Mouse (Mus musculus): ENCODE data around the gene Slc35f4. TPM values are rescaled to one million over a fixed set of nuclear protein-coding genes. Genes with fewer than 3 reads are reported as not detected.
A peak's percentile ranks its signal among the peaks of the same experiment; 100 is the strongest.
"Not testable (repeated sequence)": the region's sequence is repeated elsewhere in the genome, so short reads cannot be mapped to it uniquely, and the experiment has no call there.

The Slc35f4 gene
- polyA plus RNA-seq, 1 experiment from 2014 or later = 0.19 TPM

- Histone ChIP-seq H3K27me3 (replicated peaks) (no peaks in the 10 kb centered on the region), H3K4me1 (no peaks in the 10 kb centered on the region), H3K9me3 (no peaks in the 10 kb centered on the region), H3K4me2 (no peak overlapping the region), H3K27ac (no peak overlapping the region), H3K9ac (no peak overlapping the region), H3K4me3 (replicated peaks) (no peak overlapping the region), H3K36me3 (no peaks in the 10 kb centered on the region)
- 84% methylated on average over 2 of the region's 2 CpGs for WGBS
- no peak for ATAC-seq (ENCODE audit: insufficient read depth, low FRiP score, low read depth)
Measured at GRCm38 (mm10) chr14:49302271-49302857, 223.5 kb downstream of the Slc35f4 start.

DNA sequence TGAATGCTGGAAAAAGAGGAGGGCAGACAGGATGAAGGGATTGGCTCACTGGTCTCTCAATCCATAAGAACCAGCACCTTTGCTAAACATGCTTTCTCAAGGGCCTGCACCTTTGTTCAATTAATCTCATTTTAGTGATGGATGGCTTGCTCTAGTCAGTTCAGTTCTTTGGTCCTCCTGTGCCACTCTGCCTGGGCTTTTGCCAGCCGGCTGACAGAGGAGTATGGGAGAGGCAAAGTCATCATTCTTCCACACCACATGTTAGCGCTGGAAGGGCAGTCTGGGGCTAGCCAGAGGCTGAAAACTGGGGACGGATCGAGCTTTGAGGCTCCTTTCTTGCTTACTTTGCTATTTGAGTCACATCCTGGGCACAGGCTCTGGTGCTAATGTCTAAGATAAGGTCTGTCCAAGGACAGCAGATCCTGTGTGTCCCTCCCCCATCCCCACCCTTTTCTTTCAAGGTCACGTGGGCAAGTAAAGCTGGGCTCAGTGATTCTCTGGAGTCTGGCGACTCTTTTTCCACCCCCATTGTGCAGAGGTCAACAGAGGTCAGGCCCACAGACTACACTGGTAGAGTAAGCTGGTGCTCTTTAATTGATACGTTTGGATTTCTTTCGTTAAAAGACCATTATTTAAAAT lies 224.7 kb downstream of the Slc35f4 start:
- Histone ChIP-seq H3K27me3 (replicated peaks) (no peaks in the 10 kb centered on the region), H3K4me1 (no peaks in the 10 kb centered on the region), H3K9ac (no peak overlapping the region), H3K27ac (no peak overlapping the region), H3K4me3 (replicated peaks) (no peak overlapping the region), H3K36me3 (no peaks in the 10 kb centered on the region), H3K4me2 (no peak overlapping the region), H3K9me3 (no peaks in the 10 kb centered on the region)
- WGBS = 44% methylated on average over 8 of the region's 8 CpGs
- no peak for ATAC-seq (ENCODE audit: insufficient read depth, low FRiP score, low read depth)

- no peaks in the 10 kb centered on the region for H3K4me1 ChIP-seq
- H3K36me3 ChIP-seq = no peaks in the 10 kb centered on the region
- H3K4me3 ChIP-seq (replicated peaks) = no peak overlapping the region
- no peaks in the 10 kb centered on the region for H3K27me3 ChIP-seq (replicated peaks)
- 55% methylated on average over 8 of the region's 8 CpGs for WGBS
- no peaks in the 10 kb centered on the region for H3K9me3 ChIP-seq
- H3K27ac ChIP-seq = no peak overlapping the region
- H3K4me2 ChIP-seq = no peak overlapping the region
- H3K9ac ChIP-seq = no peak overlapping the region
- ATAC-seq (ENCODE audit: insufficient read depth, low FRiP score, low read depth) = no peak
Measured at GRCm38 (mm10) chr14:49300326-49300725, 225.5 kb downstream of the Slc35f4 start.

DNA sequence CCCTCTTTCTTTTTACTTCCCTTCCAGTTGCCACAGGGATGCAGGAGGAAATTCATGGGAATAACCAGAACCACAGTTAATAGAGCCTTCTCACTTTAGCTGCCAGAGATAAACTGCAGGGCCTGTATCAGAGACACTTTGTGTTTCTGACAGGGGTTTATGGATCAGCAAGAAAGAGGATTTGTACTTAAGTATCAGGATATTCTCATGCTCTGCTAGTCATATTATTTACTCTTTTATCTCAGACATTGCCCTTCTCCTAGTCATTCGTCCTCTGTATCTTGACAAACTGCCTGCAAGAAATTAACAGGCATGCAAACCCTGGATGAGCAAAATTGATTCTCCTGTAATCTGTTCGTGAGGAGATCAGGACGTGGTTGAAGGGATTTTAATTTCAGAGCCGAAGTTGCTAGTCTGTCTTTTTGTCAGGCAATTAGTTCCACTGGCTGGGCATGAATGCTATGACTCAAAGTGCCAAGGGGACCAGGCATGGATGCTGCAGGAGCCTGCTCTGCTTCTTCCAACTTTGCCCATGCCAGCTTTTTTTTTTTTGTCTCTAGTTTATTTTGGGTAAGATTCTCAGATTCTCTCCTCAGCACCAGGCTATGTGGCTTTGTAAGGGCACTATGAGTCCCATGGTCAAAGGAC lies 231.9 kb downstream of the Slc35f4 start:
- Histone ChIP-seq H3K4me2 (no peak overlapping the region), H3K27me3 (replicated peaks) (no peaks in the 10 kb centered on the region), H3K9me3 (no peaks in the 10 kb centered on the region), H3K4me1 (no peaks in the 10 kb centered on the region), H3K9ac (no peak overlapping the region), H3K27ac (no peak overlapping the region), H3K36me3 (no peaks in the 10 kb centered on the region), H3K4me3 (replicated peaks) (no peak overlapping the region)
- WGBS = 53% methylated on average over 4 of the region's 4 CpGs
- ATAC-seq (ENCODE audit: insufficient read depth, low FRiP score, low read depth) = no peak

DNA sequence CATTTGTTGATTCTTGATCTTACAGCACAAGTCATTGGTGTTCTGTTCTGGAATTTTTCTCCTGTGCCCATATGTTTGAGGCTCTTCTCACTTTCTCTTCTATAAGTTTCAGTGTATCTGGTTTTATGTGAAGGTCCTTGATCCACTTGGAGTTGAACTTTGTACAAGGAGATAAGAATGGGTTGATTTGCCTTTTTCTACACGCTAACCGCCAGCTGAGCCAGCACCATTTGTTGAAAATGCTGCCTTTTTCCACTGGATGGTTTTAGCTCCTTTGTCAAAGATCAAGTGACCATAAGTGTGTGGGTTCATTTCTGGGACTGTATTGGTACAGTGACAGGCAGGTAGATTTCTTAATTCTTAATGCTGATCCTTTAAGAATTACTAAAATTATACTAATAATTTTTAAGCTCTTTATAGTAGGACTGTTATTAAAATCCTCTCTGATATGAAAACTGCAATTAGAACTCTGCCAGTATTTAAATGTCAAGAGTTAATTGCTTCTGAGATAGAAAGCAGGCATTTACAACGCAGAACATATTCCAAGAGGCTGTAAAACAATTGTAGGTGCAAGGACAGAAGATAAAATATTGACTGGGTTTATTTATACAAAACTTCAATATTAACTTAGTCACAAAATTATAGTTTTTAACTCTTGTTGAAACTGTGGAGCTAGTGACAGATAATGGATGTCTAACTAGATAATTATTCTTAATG lies 235.7 kb downstream of the Slc35f4 start:
- no peak overlapping the region for H3K9ac ChIP-seq
- no peaks in the 10 kb centered on the region for H3K27me3 ChIP-seq (replicated peaks)
- 69% methylated on average over 3 of the region's 3 CpGs for WGBS
- H3K4me2 ChIP-seq = no peak overlapping the region
- no peaks in the 10 kb centered on the region for H3K9me3 ChIP-seq
- H3K4me1 ChIP-seq = no peaks in the 10 kb centered on the region
- H3K27ac ChIP-seq = no peak overlapping the region
- no peaks in the 10 kb centered on the region for H3K36me3 ChIP-seq
- no peak overlapping the region for H3K4me3 ChIP-seq (replicated peaks)
- ATAC-seq (ENCODE audit: insufficient read depth, low FRiP score, low read depth) = no peak

GRCm38 (mm10) chr14:49283784-49284655 lies 241.8 kb downstream of the Slc35f4 start:
- 83% methylated on average over 7 of the region's 7 CpGs for WGBS
- no peak for ATAC-seq (ENCODE audit: insufficient read depth, low FRiP score, low read depth)
- Histone ChIP-seq H3K27ac (no peak overlapping the region), H3K4me1 (no peaks in the 10 kb centered on the region), H3K36me3 (no peaks in the 10 kb centered on the region), H3K4me3 (replicated peaks) (no peak overlapping the region), H3K4me2 (no peak overlapping the region), H3K27me3 (replicated peaks) (no peaks in the 10 kb centered on the region), H3K9ac (no peak overlapping the region), H3K9me3 (no peaks in the 10 kb centered on the region)

DNA sequence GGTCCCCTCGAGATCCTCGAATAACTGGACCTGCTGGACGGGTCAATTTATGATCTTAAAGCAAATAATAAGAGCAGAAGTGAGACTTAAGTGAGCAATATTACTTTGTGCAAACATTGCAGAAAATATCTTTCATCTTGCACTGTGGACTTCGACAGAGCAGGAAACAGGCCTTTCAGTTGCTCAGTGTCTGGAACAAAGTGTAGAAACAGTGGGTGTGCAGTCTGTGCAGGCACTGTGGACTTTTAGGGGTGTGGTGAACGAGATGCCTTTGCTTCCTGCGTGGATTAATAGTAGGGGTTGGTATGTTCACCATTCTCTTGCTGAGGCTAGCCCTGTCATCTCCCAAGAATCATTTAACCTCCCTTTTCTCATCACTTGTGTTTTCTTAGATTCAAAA lies 247.0 kb downstream of the Slc35f4 start:
- no peak overlapping the region for H3K4me3 ChIP-seq (replicated peaks)
- no peak overlapping the region for H3K27ac ChIP-seq
- no peaks in the 10 kb centered on the region for H3K27me3 ChIP-seq (replicated peaks)
- H3K4me2 ChIP-seq = no peak overlapping the region
- ATAC-seq (ENCODE audit: insufficient read depth, low FRiP score, low read depth) = peak; percentile 65; the same call in 1 of the 2 replicates
- H3K4me1 ChIP-seq = no peaks in the 10 kb centered on the region
- H3K9ac ChIP-seq = no peak overlapping the region
- H3K36me3 ChIP-seq = no peaks in the 10 kb centered on the region
- no peaks in the 10 kb centered on the region for H3K9me3 ChIP-seq
- 48% methylated on average over 6 of the region's 6 CpGs for WGBS

- WGBS = 83% methylated on average over 9 of the region's 9 CpGs
- ATAC-seq (ENCODE audit: insufficient read depth, low FRiP score, low read depth); H3K9me3 ChIP-seq; H3K4me1 ChIP-seq; H3K27ac ChIP-seq; H3K4me2 ChIP-seq; H3K9ac ChIP-seq; H3K27me3 ChIP-seq (replicated peaks); H3K36me3 ChIP-seq; H3K4me3 ChIP-seq (replicated peaks): not testable (repeated sequence)
Measured at GRCm38 (mm10) chr14:49278479-49278878, 247.4 kb downstream of the Slc35f4 start.

DNA sequence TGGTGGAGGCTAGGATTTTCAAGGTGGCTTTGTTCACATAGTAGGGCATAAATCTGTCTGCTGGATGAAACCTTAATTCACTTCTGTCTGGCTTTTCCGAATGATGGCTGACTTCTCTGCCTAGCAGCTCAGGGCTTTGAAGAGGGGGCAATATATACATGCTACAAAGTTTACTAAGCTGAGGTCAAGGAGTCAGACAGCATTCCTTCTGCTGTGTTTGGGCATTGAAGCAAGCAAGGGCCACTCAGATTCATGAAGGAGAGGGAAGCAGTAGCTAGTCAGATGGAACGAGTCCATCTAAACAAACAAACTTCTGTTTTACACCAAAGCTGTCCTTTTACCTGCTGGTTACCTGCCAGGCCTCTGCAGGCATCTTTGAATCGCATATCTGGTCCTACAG lies 248.2 kb downstream of the Slc35f4 start:
- Histone ChIP-seq H3K27me3 (replicated peaks) (no peaks in the 10 kb centered on the region), H3K36me3 (no peaks in the 10 kb centered on the region), H3K9me3 (no peaks in the 10 kb centered on the region), H3K27ac (no peak overlapping the region), H3K9ac (no peak overlapping the region), H3K4me3 (replicated peaks) (no peak overlapping the region), H3K4me2 (no peak overlapping the region), H3K4me1 (no peaks in the 10 kb centered on the region)
- 34% methylated on average over 3 of the region's 3 CpGs for WGBS
- no peak for ATAC-seq (ENCODE audit: insufficient read depth, low FRiP score, low read depth)

- WGBS = 28% methylated on average over 2 of the region's 2 CpGs
Measured at GRCm38 (mm10) chr14:49275376-49275775, 250.5 kb downstream of the Slc35f4 start.

GRCm38 (mm10) chr14:49265286-49266002 lies 260.4 kb downstream of the Slc35f4 start:
- WGBS = 76% methylated on average over 5 of the region's 5 CpGs
- H3K9me3 ChIP-seq = no peaks in the 10 kb centered on the region
- no peak overlapping the region for H3K9ac ChIP-seq
- H3K36me3 ChIP-seq = no peaks in the 10 kb centered on the region
- ATAC-seq (ENCODE audit: insufficient read depth, low FRiP score, low read depth) = no peak
- no peak overlapping the region for H3K4me3 ChIP-seq (replicated peaks)
- H3K4me1 ChIP-seq = no peaks in the 10 kb centered on the region
- no peak overlapping the region for H3K4me2 ChIP-seq
- no peaks in the 10 kb centered on the region for H3K27me3 ChIP-seq (replicated peaks)
- no peak overlapping the region for H3K27ac ChIP-seq

More at GRCm38 (mm10) chr14:49275376-49275775, 250.5 kb downstream of the Slc35f4 start:
- H3K36me3 ChIP-seq = no peaks in the 10 kb centered on the region
- H3K9ac ChIP-seq = no peak overlapping the region
- no peak overlapping the region for H3K4me3 ChIP-seq (replicated peaks)
- no peak for ATAC-seq (ENCODE audit: insufficient read depth, low FRiP score, low read depth)
- H3K9me3 ChIP-seq = no peaks in the 10 kb centered on the region
- H3K4me1 ChIP-seq = no peaks in the 10 kb centered on the region
- no peak overlapping the region for H3K27ac ChIP-seq
- H3K27me3 ChIP-seq (replicated peaks) = no peaks in the 10 kb centered on the region
- H3K4me2 ChIP-seq = no peak overlapping the region
